Mouse (Mus musculus) G1E (cell line): ENCODE measurements around the gene Fgfr2.

Source experiments
- CTCF ChIP-seq: IDR thresholded peaks from 2 replicates; pipeline ENCODE4 v1.5.1; 2012; ENCODE audit warnings: low read depth, low read length, inconsistent platforms, mixed read lengths
- GATA1 ChIP-seq: IDR thresholded peaks from 2 replicates; pipeline ENCODE4 v1.6.1; 2012; ENCODE audit warnings: borderline replicate concordance, low read length, inconsistent platforms, mixed read lengths
- GATA2 ChIP-seq: IDR thresholded peaks from 2 replicates; pipeline ENCODE4 v1.6.1; 2012; ENCODE audit warnings: low read depth, low read length, inconsistent platforms, borderline replicate concordance
- POLR2AphosphoS5 ChIP-seq: IDR thresholded peaks from 2 replicates; pipeline ENCODE4 v1.6.1; 2012; ENCODE audit warnings: low read depth, low read length, inconsistent platforms; ENCODE audit not compliant: insufficient replicate concordance
- TAL1 ChIP-seq: conservative IDR thresholded peaks from 2 replicates; pipeline ENCODE4 v1.6.1; 2012; ENCODE audit warnings: low read depth, low read length, inconsistent platforms, mixed read lengths

GRCm38 (mm10) chr7:130365711-130366110 is 2757.4 kb downstream of the Fgfr2 start:
- TF ChIP-seq GATA1: no peak
- TF ChIP-seq CTCF: no peak
- no peak for TF ChIP-seq TAL1
- TF ChIP-seq GATA2: no peak
- TF ChIP-seq POLR2AphosphoS5: no peak
